Mouse (Mus musculus) ES-E14 (cell line): Measurements from ENCODE around the gene Supt16. TPM values are rescaled to one million over a fixed set of nuclear protein-coding genes. Genes with fewer than 3 reads are reported as not detected.
A peak's percentile ranks its signal among the peaks of the same experiment; 100 is the strongest.

ENCODE experiments used
- DNase-seq: peaks from one replicate; pipeline ENCODE4 v3.0.0-alpha.2; 2013; ENCODE audit warnings: low read depth, low spot score
- H3K27ac ChIP-seq: 2 replicates; pipeline ENCODE4 v1.5.1; 2012; ENCODE audit warnings: low read depth, mild to moderate bottlenecking, low read length, moderate library complexity, mixed read lengths; ENCODE audit not compliant: poor library complexity, insufficient read depth, severe bottlenecking
- H3K36me3 ChIP-seq: 2 replicates; pipeline ENCODE4 v1.6.1; 2012; ENCODE audit warnings: mild to moderate bottlenecking, low read length, moderate library complexity, mixed read lengths; ENCODE audit not compliant: control insufficient read depth, poor library complexity, insufficient read depth, severe bottlenecking
- H3K4me1 ChIP-seq, 2 experiments: fragments of 150-350 bp in 1 of 2; sonication (generic) in 1 of 2; 2 replicates each; pipeline ENCODE4 v1.6.1; 2012; ENCODE audit warnings: low read length in 2 of 2, mild to moderate bottlenecking in 1 of 2, mixed read lengths in 1 of 2; ENCODE audit not compliant: control insufficient read depth in 2 of 2, insufficient read depth in 2 of 2, poor library complexity in 1 of 2
- H3K4me3 ChIP-seq, 2 experiments: fragments of 150-350 bp in 1 of 2; sonication (generic) in 1 of 2; 2 replicates each; pipeline ENCODE4 v1.5.1; 2012; ENCODE audit warnings: low read length in 2 of 2, low read depth in 1 of 2, mild to moderate bottlenecking in 1 of 2, mixed read lengths in 1 of 2; ENCODE audit not compliant: insufficient read depth in 1 of 2, poor library complexity in 1 of 2, severe bottlenecking in 1 of 2
- H3K9ac ChIP-seq: 2 replicates; pipeline ENCODE4 v1.6.1; 2012; ENCODE audit warnings: low read depth, mild to moderate bottlenecking, low read length, mixed read lengths; ENCODE audit not compliant: poor library complexity, insufficient read depth, severe bottlenecking
- H3K9me3 ChIP-seq: fragments of 150-350 bp; sonication (generic); 2 replicates; pipeline ENCODE4 v1.6.1; 2012; ENCODE audit warnings: low read depth, mild to moderate bottlenecking, low read length; ENCODE audit not compliant: control insufficient read depth, insufficient read depth
- CHD2 ChIP-seq: IDR thresholded peaks from 2 replicates; pipeline ENCODE4 v1.6.1; 2014; ENCODE audit warnings: mild to moderate bottlenecking, low read depth, low read length, inconsistent platforms
- HCFC1 ChIP-seq: IDR thresholded peaks from 2 replicates; pipeline ENCODE4 v1.6.1; 2012; ENCODE audit warnings: low read length, inconsistent platforms, borderline replicate concordance; ENCODE audit not compliant: insufficient read depth
- MAFK ChIP-seq: IDR thresholded peaks from 2 replicates; pipeline ENCODE4 v1.6.1; 2014; ENCODE audit warnings: mild to moderate bottlenecking, low read depth, low read length, inconsistent platforms; ENCODE audit not compliant: insufficient read depth
- ZC3H11A ChIP-seq: IDR thresholded peaks from 2 replicates; pipeline ENCODE4 v1.6.1; 2012; ENCODE audit warnings: low read depth, mild to moderate bottlenecking, inconsistent platforms, low read length, borderline replicate concordance
- ZNF384 ChIP-seq: IDR thresholded peaks from 2 replicates; pipeline ENCODE4 v1.6.1; 2012; ENCODE audit warnings: low read depth, low read length, inconsistent platforms
- in situ Hi-C, 2 experiments: fragments of 600-800 bp; cut with MboI; formaldehyde crosslinking; loops; one replicate each; pipeline ENCODE4 v1.15.1; 2025; ENCODE audit warnings: low sequenced_read_pairs in 2 of 2, inconsistent platforms in 1 of 2; ENCODE audit not compliant: unreplicated experiment in 2 of 2
- total RNA-seq: library from RNA; depleted of rRNA; stranded (reverse); fragments of 300-350 nt; gene quantifications from 2 replicates; pipeline ENCODE4 v1.2.3, GENCODE M21; 2012; rRNA removed

Gene Supt16
- 54.7 and 80.3 TPM in 2 replicates for total RNA-seq

- H3K4me3 ChIP-seq, result peak within 1 kb of the TSS; percentile 94 to 96
- H3K9me3 ChIP-seq, result no peaks in the 10 kb centered on the region
- peaks cover 12% of the 10 kb centered on the region for H3K36me3 ChIP-seq
- peak within 1 kb of the TSS; percentile 96 for H3K27ac ChIP-seq
- H3K9ac ChIP-seq, result peak within 1 kb of the TSS; percentile 99
- DNase-seq, result peak; percentile 82
- H3K4me1 ChIP-seq, result peaks cover 6 to 8% of the 10 kb centered on the region in 2 experiments; a peak in 3 of 4 replicates
- in situ Hi-C loops, result no loop called here
- peak; percentile 68 for TF ChIP-seq HCFC1
- no peak for TF ChIP-seq ZNF384
- TF ChIP-seq CHD2, result peak; percentile 94
Measured at GRCm38 (mm10) chr14:52197156-52197878, at the start of gene Supt16. Supt16 (minus strand) TSS chr14:52197416.

- DNase-seq, result no peak
- in situ Hi-C loops, result no loop called here
- Histone ChIP-seq H3K9ac (no peak overlapping the region), H3K4me3 (no peak overlapping the region), H3K4me1 (peaks cover 0 to 2% of the 10 kb centered on the region in 2 experiments; a peak in 1 of 4 replicates), H3K9me3 (no peaks in the 10 kb centered on the region), H3K27ac (no peak overlapping the region), H3K36me3 (no peaks in the 10 kb centered on the region)
- TF ChIP-seq ZNF384 (no peak), MAFK (no peak), CHD2 (no peak), ZC3H11A (no peak), HCFC1 (no peak)
Measured at GRCm38 (mm10) chr14:52246129-52246528, 48.9 kb upstream of the Supt16 start.

- Histone ChIP-seq H3K9me3 (no peaks in the 10 kb centered on the region), H3K9ac (peak overlapping the region; percentile 80), H3K36me3 (no peaks in the 10 kb centered on the region), H3K4me3 (peak overlapping the region; percentile 72 to 90), H3K4me1 (peaks cover 0 to 2% of the 10 kb centered on the region in 2 experiments; a peak in 1 of 4 replicates), H3K27ac (peak overlapping the region; percentile 67; the same call in 1 of the 2 replicates)
- in situ Hi-C loops, result no loop called here
- DNase-seq, result no peak
- no peak for TF ChIP-seq CHD2
- TF ChIP-seq MAFK, result no peak
- TF ChIP-seq ZNF384, result no peak
Measured at GRCm38 (mm10) chr14:52244690-52245042, 47.5 kb upstream of the Supt16 start.

GRCm38 (mm10) chr14:52244041-52244689, 46.9 kb upstream of the Supt16 start:
- TF ChIP-seq ZNF384, result no peak
- no peak for TF ChIP-seq ZC3H11A
- TF ChIP-seq HCFC1, result peak; percentile 65; the same call in 1 of the 2 replicates
- no peak for TF ChIP-seq MAFK
- peak; percentile 95 for TF ChIP-seq CHD2
- peak overlapping the region; percentile 85 for H3K9ac ChIP-seq
- peak; percentile 99 for DNase-seq
- in situ Hi-C loops, result no loop called here
- no peaks in the 10 kb centered on the region for H3K36me3 ChIP-seq
- no peaks in the 10 kb centered on the region for H3K9me3 ChIP-seq
- H3K4me1 ChIP-seq, result peaks cover 0 to 2% of the 10 kb centered on the region in 2 experiments; a peak in 1 of 4 replicates
- H3K27ac ChIP-seq, result peak overlapping the region; percentile 67
- H3K4me3 ChIP-seq, result peak overlapping the region; percentile 90 to 96
